Mouse (Mus musculus) neural tube, embryonic 11.5 days (tissue): ENCODE data around the gene Rgs7bp. TPM values are rescaled to one million over a fixed set of nuclear protein-coding genes. Genes with fewer than 3 reads are reported as not detected.

Experiments
- ATAC-seq: fragments of 200-750 bp; cut with Nextera tagmentation; 2 replicates; pipeline ENCODE4 v1.8.0; 2017; ENCODE audit warnings: moderate number of reproducible peaks, mild to moderate bottlenecking, moderate TSS enrichment, moderate library complexity; ENCODE audit not compliant: insufficient read depth, low FRiP score, low TSS enrichment
- DNase-seq: peaks from one replicate; pipeline ENCODE4 v3.0.0-alpha.2; 2015; ENCODE audit warnings: low spot score
- H3K27ac ChIP-seq: fragments of 300-500 bp; sonication (generic); 2 replicates; pipeline ENCODE4 v1.5.1; 2014; ENCODE audit warnings: low read depth, mild to moderate bottlenecking, low read length
- H3K27me3 ChIP-seq: fragments of 300-500 bp; sonication (generic); 2 replicates; pipeline ENCODE4 v1.6.1; 2014; ENCODE audit warnings: mild to moderate bottlenecking, low read length, mixed read lengths; ENCODE audit not compliant: control insufficient read depth, insufficient read depth
- H3K36me3 ChIP-seq: fragments of 300-500 bp; sonication (generic); 2 replicates; pipeline ENCODE4 v1.6.1; 2014; ENCODE audit warnings: mild to moderate bottlenecking, low read length, moderate library complexity, mixed read lengths; ENCODE audit not compliant: control insufficient read depth, insufficient read depth
- H3K4me1 ChIP-seq: fragments of 300-500 bp; sonication (generic); 2 replicates; pipeline ENCODE4 v1.6.1; 2014; ENCODE audit warnings: low read length, mixed read lengths; ENCODE audit not compliant: control insufficient read depth, insufficient read depth
- H3K4me2 ChIP-seq: fragments of 300-500 bp; sonication (generic); 2 replicates; pipeline ENCODE4 v1.6.1; 2014; ENCODE audit warnings: low read depth, mild to moderate bottlenecking, moderate library complexity
- H3K4me3 ChIP-seq: fragments of 300-500 bp; sonication (generic); 2 replicates; pipeline ENCODE4 v1.5.1; 2014; ENCODE audit warnings: low read depth, low read length
- H3K9ac ChIP-seq: fragments of 300-500 bp; sonication (generic); 2 replicates; pipeline ENCODE4 v1.6.1; 2014; ENCODE audit warnings: mild to moderate bottlenecking, low read length
- H3K9me3 ChIP-seq: fragments of 300-500 bp; sonication (generic); 2 replicates; pipeline ENCODE4 v1.6.1; 2016; ENCODE audit warnings: low read length; ENCODE audit not compliant: control insufficient read depth
- WGBS: fragments of 180-500 bp; shearing (Covaris S2); extraction: QIAGEN DNeasy Blood & Tissue Kit; methylation state at CpG from one replicate; pipeline ENCODE4 v1.1.7; 2014; 5-methylcytosine and 5-hydroxymethylcytosine counted together
- polyA plus RNA-seq: library from polyadenylated mRNA; unstranded; fragments of >200 nt; fragmentation: Nextera tagmentation; extraction: Ambion mirVana; gene quantifications from 2 replicates; pipeline ENCODE4 v1.2.1, GENCODE M21; 2014

Gene Rgs7bp
- polyA plus RNA-seq = 1.7 and 2.3 TPM in 2 replicates

GRCm38 (mm10) chr13:105054181-105054940, at the start of gene Rgs7bp:
TSS of gene Rgs7bp (minus strand) at chr13:105054930.
- Histone ChIP-seq H3K4me1 (no peaks in the 10 kb centered on the region), H3K27me3 (peaks cover 9% of the 10 kb centered on the region; the same call in 1 of the 2 replicates), H3K4me3 (peak within 1 kb of the TSS; percentile 58), H3K9ac (peak within 1 kb of the TSS; percentile 64), H3K36me3 (no peaks in the 10 kb centered on the region), H3K9me3 (no peaks in the 10 kb centered on the region), H3K27ac (0 out of 2 replicates have a peak within 1 kb of the TSS, but pooled peaks have one; percentile 2), H3K4me2 (peak within 1 kb of the TSS; percentile 82)
- ATAC-seq (peak; percentile 87), DNase-seq (peak; percentile 81)
- under 1% methylated on average over 58 of the region's 75 CpGs for WGBS

GRCm38 (mm10) chr13:105104385-105104784, 49.7 kb upstream of the Rgs7bp start:
- no peak for DNase-seq
- H3K4me3 ChIP-seq = no peak overlapping the region
- WGBS = 82% methylated on average over 2 of the region's 2 CpGs
- ATAC-seq = no peak
- no peaks in the 10 kb centered on the region for H3K4me1 ChIP-seq
- H3K27ac ChIP-seq = no peak overlapping the region
- H3K27me3 ChIP-seq = no peaks in the 10 kb centered on the region
- no peak overlapping the region for H3K9ac ChIP-seq
- H3K9me3 ChIP-seq = no peaks in the 10 kb centered on the region
- no peak overlapping the region for H3K4me2 ChIP-seq
- H3K36me3 ChIP-seq = no peaks in the 10 kb centered on the region

GRCm38 (mm10) chr13:105100705-105101104, 46.0 kb upstream of the Rgs7bp start:
- no peaks in the 10 kb centered on the region for H3K4me1 ChIP-seq
- DNase-seq (no peak), ATAC-seq (0 out of 2 replicates have a peak, but pooled peaks have one; percentile 41)
- H3K9me3 ChIP-seq = no peaks in the 10 kb centered on the region
- no peak overlapping the region for H3K27ac ChIP-seq
- WGBS = 72% methylated on average over 4 of the region's 4 CpGs
- no peaks in the 10 kb centered on the region for H3K36me3 ChIP-seq
- H3K4me3 ChIP-seq = no peak overlapping the region
- no peak overlapping the region for H3K4me2 ChIP-seq
- no peaks in the 10 kb centered on the region for H3K27me3 ChIP-seq
- H3K9ac ChIP-seq = no peak overlapping the region

GRCm38 (mm10) chr13:105096316-105096715, 41.6 kb upstream of the Rgs7bp start:
- Histone ChIP-seq H3K27me3 (no peaks in the 10 kb centered on the region), H3K4me3 (no peak overlapping the region), H3K4me1 (no peaks in the 10 kb centered on the region), H3K36me3 (no peaks in the 10 kb centered on the region), H3K27ac (no peak overlapping the region), H3K9ac (no peak overlapping the region), H3K9me3 (no peaks in the 10 kb centered on the region), H3K4me2 (no peak overlapping the region)
- no peak for ATAC-seq
- WGBS = 88% methylated on average over 2 of the region's 2 CpGs
- DNase-seq = peak; percentile 11

- Histone ChIP-seq H3K27me3 (no peaks in the 10 kb centered on the region), H3K9me3 (no peaks in the 10 kb centered on the region), H3K4me3 (no peak overlapping the region), H3K36me3 (no peaks in the 10 kb centered on the region), H3K4me2 (no peak overlapping the region), H3K27ac (no peak overlapping the region), H3K9ac (no peak overlapping the region), H3K4me1 (no peaks in the 10 kb centered on the region)
- ATAC-seq = no peak
- 90% methylated on average over 3 of the region's 3 CpGs for WGBS
- DNase-seq = no peak
These were observed 34.5 kb upstream of the Rgs7bp start for GRCm38 (mm10) chr13:105089276-105089675.

GRCm38 (mm10) chr13:105081862-105082261, 27.1 kb upstream of the Rgs7bp start, which contains the start of gene 4933425L06Rik:
TSS of gene 4933425L06Rik (plus strand) at chr13:105082122.
- Histone ChIP-seq H3K27ac (no peak within 1 kb of the TSS), H3K4me2 (no peak within 1 kb of the TSS), H3K9me3 (no peaks in the 10 kb centered on the region), H3K9ac (no peak within 1 kb of the TSS), H3K36me3 (no peaks in the 10 kb centered on the region), H3K4me1 (no peaks in the 10 kb centered on the region), H3K4me3 (no peak within 1 kb of the TSS), H3K27me3 (no peaks in the 10 kb centered on the region)
- WGBS = 94% methylated on average over 10 of the region's 10 CpGs
- DNase-seq = no peak
- no peak for ATAC-seq

GRCm38 (mm10) chr13:105066890-105067845, 12.4 kb upstream of the Rgs7bp start:
- Histone ChIP-seq H3K27me3 (no peaks in the 10 kb centered on the region), H3K4me3 (no peak overlapping the region), H3K27ac (no peak overlapping the region), H3K4me2 (no peak overlapping the region), H3K9ac (no peak overlapping the region), H3K4me1 (no peaks in the 10 kb centered on the region), H3K9me3 (no peaks in the 10 kb centered on the region), H3K36me3 (no peaks in the 10 kb centered on the region)
- DNase-seq (no peak), ATAC-seq (no peak)
- WGBS = 82% methylated on average over 7 of the region's 7 CpGs

- ATAC-seq (no peak), DNase-seq (no peak)
- Histone ChIP-seq H3K27me3 (no peaks in the 10 kb centered on the region), H3K36me3 (no peaks in the 10 kb centered on the region), H3K4me2 (no peak overlapping the region), H3K27ac (no peak overlapping the region), H3K9me3 (no peaks in the 10 kb centered on the region), H3K4me3 (no peak overlapping the region), H3K9ac (no peak overlapping the region), H3K4me1 (no peaks in the 10 kb centered on the region)
These were observed 11.4 kb upstream of the Rgs7bp start for GRCm38 (mm10) chr13:105066119-105066518.
